Mouse (Mus musculus) heart, embryonic 16.5 days (tissue): Measurements from ENCODE around the gene Klhl2. TPM values are rescaled to one million over a fixed set of nuclear protein-coding genes. Genes with fewer than 3 reads are reported as not detected.

ENCODE experiments used
- ATAC-seq: fragments of 200-750 bp; cut with Nextera tagmentation; replicated peaks from 2 replicates; pipeline ENCODE4 v1.8.0; 2017; ENCODE audit warnings: moderate number of reproducible peaks; ENCODE audit not compliant: insufficient read depth, low FRiP score; ENCODE audit errors: extremely low read depth
- H3K27ac ChIP-seq: fragments of 300-500 bp; sonication (generic); 2 replicates; pipeline ENCODE4 v1.5.1; 2014; ENCODE audit warnings: mild to moderate bottlenecking, low read length, control low read depth, moderate library complexity
- H3K27me3 ChIP-seq: fragments of 300-500 bp; sonication (generic); 2 replicates; pipeline ENCODE4 v1.6.1; 2014; ENCODE audit warnings: low read length, mixed read lengths; ENCODE audit not compliant: control insufficient read depth, insufficient read depth
- H3K36me3 ChIP-seq: fragments of 300-500 bp; sonication (generic); 2 replicates; pipeline ENCODE4 v1.6.1; 2014; ENCODE audit not compliant: control insufficient read depth, insufficient read depth
- H3K4me1 ChIP-seq: fragments of 300-500 bp; sonication (generic); 2 replicates; pipeline ENCODE4 v1.6.1; 2014; ENCODE audit warnings: low read length, mixed read lengths; ENCODE audit not compliant: control insufficient read depth, insufficient read depth
- H3K4me2 ChIP-seq: fragments of 300-500 bp; sonication (generic); 2 replicates; pipeline ENCODE4 v1.6.1; 2014; ENCODE audit warnings: low read depth, mild to moderate bottlenecking, control low read depth, low read length
- H3K4me3 ChIP-seq: fragments of 300-500 bp; sonication (generic); 2 replicates; pipeline ENCODE4 v1.5.1; 2014; ENCODE audit warnings: mild to moderate bottlenecking, control low read depth, low read length
- H3K9ac ChIP-seq: fragments of 300-500 bp; sonication (generic); 2 replicates; pipeline ENCODE4 v1.6.1; 2014; ENCODE audit warnings: low read length, control low read depth
- H3K9me3 ChIP-seq: fragments of 300-500 bp; sonication (generic); replicated peaks from 2 replicates; pipeline ENCODE4 v1.6.1; 2016; ENCODE audit warnings: low read length; ENCODE audit not compliant: control insufficient read depth
- WGBS: fragments of 180-500 bp; shearing (Covaris S2); extraction: QIAGEN DNeasy Blood & Tissue Kit; methylation state at CpG from one replicate; pipeline ENCODE4 v1.1.7; 2014; 5-methylcytosine and 5-hydroxymethylcytosine counted together
- polyA plus RNA-seq: library from polyadenylated mRNA; unstranded; fragments of >200 nt; fragmentation: Nextera tagmentation; extraction: Ambion mirVana; gene quantifications from 2 replicates; pipeline ENCODE4 v1.2.1, GENCODE M21; 2015

The Klhl2 gene
- polyA plus RNA-seq, 1 experiment from 2014 or later, result 3.6 TPM

- no peak overlapping the region for H3K4me2 ChIP-seq
- WGBS, result 90% methylated on average over 9 of the region's 9 CpGs
- no peak overlapping the region for H3K9ac ChIP-seq
- 0 out of 2 replicates have a peak, but pooled peaks cover 2% of the 10 kb centered on the region for H3K36me3 ChIP-seq
- H3K4me3 ChIP-seq, result no peak overlapping the region
- H3K4me1 ChIP-seq, result 0 out of 2 replicates have a peak, but pooled peaks cover 2% of the 10 kb centered on the region
- H3K27me3 ChIP-seq, result no peaks in the 10 kb centered on the region
- no peak for ATAC-seq
- no peaks in the 10 kb centered on the region for H3K9me3 ChIP-seq
- H3K27ac ChIP-seq, result no peak overlapping the region
These were observed 82.8 kb downstream of the Klhl2 start for GRCm38 (mm10) chr8:64767047-64767446.

DNA sequence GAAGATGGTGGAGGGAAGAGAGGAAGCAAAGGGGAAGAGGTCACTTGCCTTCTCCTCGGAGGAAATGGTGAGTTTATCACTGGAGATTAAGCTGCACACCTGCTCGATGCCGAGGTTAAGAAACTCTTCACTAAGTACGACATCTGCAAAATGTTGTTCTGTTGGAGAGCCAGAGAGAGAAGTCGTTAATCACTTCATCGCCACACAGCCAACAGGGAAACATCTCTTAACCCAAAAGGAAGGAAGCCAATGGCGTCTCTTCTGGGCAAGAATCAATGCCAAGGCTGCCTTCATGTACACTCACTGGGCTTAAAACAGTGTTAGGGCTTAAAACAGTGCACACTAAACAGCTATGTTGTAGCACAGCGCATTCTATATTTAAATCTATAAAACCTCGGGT, 85.7 kb downstream of the Klhl2 start:
- Histone ChIP-seq H3K27ac (no peak overlapping the region), H3K9me3 (no peaks in the 10 kb centered on the region), H3K4me3 (no peak overlapping the region), H3K4me1 (0 out of 2 replicates have a peak, but pooled peaks cover 2% of the 10 kb centered on the region), H3K27me3 (no peaks in the 10 kb centered on the region), H3K9ac (no peak overlapping the region), H3K36me3 (peaks cover 5% of the 10 kb centered on the region; the same call in 1 of the 2 replicates), H3K4me2 (no peak overlapping the region)
- WGBS, result 57% methylated on average over 9 of the region's 9 CpGs
- ATAC-seq, result no peak

GRCm38 (mm10) chr8:64762751-64763150, 87.1 kb downstream of the Klhl2 start:
- no peak overlapping the region for H3K4me2 ChIP-seq
- 81% methylated on average over 1 of the region's 1 CpGs for WGBS
- no peak overlapping the region for H3K9ac ChIP-seq
- no peaks in the 10 kb centered on the region for H3K27me3 ChIP-seq
- ATAC-seq, result no peak
- no peak overlapping the region for H3K27ac ChIP-seq
- peaks cover 5% of the 10 kb centered on the region; the same call in 1 of the 2 replicates for H3K36me3 ChIP-seq
- H3K9me3 ChIP-seq, result no peaks in the 10 kb centered on the region
- 0 out of 2 replicates have a peak, but pooled peaks cover 2% of the 10 kb centered on the region for H3K4me1 ChIP-seq
- H3K4me3 ChIP-seq, result no peak overlapping the region

- no peak overlapping the region for H3K9ac ChIP-seq
- ATAC-seq, result no peak
These were observed 88.4 kb downstream of the Klhl2 start for GRCm38 (mm10) chr8:64761430-64761829.

GRCm38 (mm10) chr8:64757956-64758355, 91.9 kb downstream of the Klhl2 start:
- Histone ChIP-seq H3K4me1 (no peaks in the 10 kb centered on the region), H3K27ac (no peak overlapping the region), H3K4me2 (no peak overlapping the region), H3K9ac (no peak overlapping the region), H3K27me3 (no peaks in the 10 kb centered on the region), H3K4me3 (no peak overlapping the region), H3K36me3 (peaks cover 18% of the 10 kb centered on the region), H3K9me3 (no peaks in the 10 kb centered on the region)
- no peak for ATAC-seq
- 95% methylated on average over 15 of the region's 15 CpGs for WGBS

More at GRCm38 (mm10) chr8:64761430-64761829, 88.4 kb downstream of the Klhl2 start:
- Histone ChIP-seq H3K27ac (no peak overlapping the region), H3K27me3 (no peaks in the 10 kb centered on the region), H3K4me2 (no peak overlapping the region), H3K36me3 (peaks cover 5% of the 10 kb centered on the region), H3K9me3 (no peaks in the 10 kb centered on the region), H3K4me1 (0 out of 2 replicates have a peak, but pooled peaks cover 2% of the 10 kb centered on the region), H3K4me3 (no peak overlapping the region)
- WGBS, result 79% methylated on average over 8 of the region's 8 CpGs

GRCm38 (mm10) chr8:64746215-64747058, 103.4 kb downstream of the Klhl2 start:
- no peak overlapping the region for H3K9ac ChIP-seq
- no peak overlapping the region for H3K27ac ChIP-seq
- H3K4me2 ChIP-seq, result no peak overlapping the region
- no peaks in the 10 kb centered on the region; the same call in 1 of the 2 replicates for H3K9me3 ChIP-seq
- peaks cover 12% of the 10 kb centered on the region for H3K36me3 ChIP-seq
- ATAC-seq, result no peak
- H3K4me3 ChIP-seq, result no peak overlapping the region
- no peaks in the 10 kb centered on the region for H3K27me3 ChIP-seq
- peaks cover 5% of the 10 kb centered on the region for H3K4me1 ChIP-seq
- WGBS, result 69% methylated on average over 10 of the region's 10 CpGs

DNA sequence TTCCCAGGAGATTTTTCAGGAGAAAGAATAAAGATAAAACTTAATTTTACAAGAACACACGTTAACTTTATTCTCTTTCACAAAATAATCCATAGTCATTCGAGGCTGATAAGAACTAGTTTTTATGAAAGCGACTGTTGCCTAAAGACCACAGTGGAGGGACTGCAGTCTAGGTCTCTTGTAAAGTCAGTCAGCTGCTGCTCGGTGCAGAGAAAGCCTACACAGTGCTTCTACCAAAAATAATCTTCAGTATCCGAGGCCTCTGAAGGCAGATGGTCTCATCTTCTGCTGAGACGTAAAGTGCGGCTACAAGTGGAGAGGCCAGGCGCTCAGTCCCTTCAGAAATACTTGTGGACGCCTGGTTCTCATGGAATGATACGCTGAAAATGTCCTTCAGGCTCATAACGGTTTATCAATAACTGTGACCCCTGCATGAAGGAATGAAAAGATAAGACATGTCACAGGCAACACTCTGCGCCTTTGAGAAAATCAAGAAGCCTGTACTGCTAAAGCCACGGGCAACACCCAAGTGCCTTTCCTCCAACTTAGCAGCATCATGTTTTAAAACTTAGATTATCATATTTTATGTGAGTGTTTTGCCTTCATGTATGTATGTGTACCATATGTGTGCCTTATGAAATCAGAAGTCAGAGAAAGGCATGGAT, 109.1 kb downstream of the Klhl2 start:
- Histone ChIP-seq H3K4me2 (peak overlapping the region; percentile 15; the same call in 1 of the 2 replicates), H3K27ac (no peak overlapping the region), H3K27me3 (no peaks in the 10 kb centered on the region), H3K9me3 (no peaks in the 10 kb centered on the region), H3K4me1 (0 out of 2 replicates have a peak, but pooled peaks cover 6% of the 10 kb centered on the region), H3K36me3 (no peaks in the 10 kb centered on the region), H3K9ac (no peak overlapping the region), H3K4me3 (no peak overlapping the region)
- no peak for ATAC-seq
- WGBS, result 57% methylated on average over 13 of the region's 13 CpGs

- H3K4me1 ChIP-seq, result 0 out of 2 replicates have a peak, but pooled peaks cover 6% of the 10 kb centered on the region
- no peak overlapping the region for H3K4me2 ChIP-seq
- H3K27ac ChIP-seq, result no peak overlapping the region
- H3K9ac ChIP-seq, result no peak overlapping the region
- no peaks in the 10 kb centered on the region for H3K36me3 ChIP-seq
- H3K27me3 ChIP-seq, result no peaks in the 10 kb centered on the region
- H3K4me3 ChIP-seq, result no peak overlapping the region
- no peaks in the 10 kb centered on the region for H3K9me3 ChIP-seq
- ATAC-seq, result no peak
- 51% methylated on average over 1 of the region's 1 CpGs for WGBS
These were observed 110.9 kb downstream of the Klhl2 start for GRCm38 (mm10) chr8:64738916-64739315.
